In genomic region chr7:143007599-143008369, GRCm38 (mm10) we compare ENCODE assay signal across 7 mouse cellular contexts. TPM values are rescaled to one million over a fixed set of nuclear protein-coding genes. Genes with fewer than 3 reads are reported as not detected.
DNase-seq lines count a peak whose midpoint lies in the region; ATAC-seq and TF ChIP-seq lines count a peak whose summit lies in the region.

No protein-coding gene starts in this region.

- no peak overlapping the region for H3K9ac ChIP-seq in intestine, postnatal 0 days (ENCODE audit: low read depth, low read length)
- no peak overlapping the region for H3K9ac ChIP-seq in midbrain, embryonic 12.5 days (replicated peaks)

- H3K4me2 ChIP-seq in intestine, postnatal 0 days (replicated peaks; ENCODE audit: low read depth), result no peak overlapping the region
- H3K4me2 ChIP-seq in midbrain, embryonic 12.5 days (replicated peaks), result no peak overlapping the region

- no peaks in the 10 kb centered on the region for H3K36me3 ChIP-seq in intestine, postnatal 0 days (ENCODE audit: control insufficient read depth, insufficient read depth)
- no peaks in the 10 kb centered on the region for H3K36me3 ChIP-seq in midbrain, embryonic 12.5 days
- H3K36me3 ChIP-seq in small intestine, adult 2 months (ENCODE audit: control insufficient read depth, insufficient read depth, low read length), result no peaks in the 10 kb centered on the region

- H3K4me3 ChIP-seq in intestine, postnatal 0 days (ENCODE audit: low read depth, low read length), result no peak overlapping the region
- no peak overlapping the region for H3K4me3 ChIP-seq in midbrain, embryonic 12.5 days
- H3K4me3 ChIP-seq in small intestine, adult 2 months (ENCODE audit: low read depth, low read length), result peak overlapping the region; percentile 13

- intact Hi-C loops in left cerebral cortex, postnatal 4 days (cut with DNase I), result loop anchor here (5.0 to 10.0 kb wide), 2 partner anchors 80 to 127 kb away; no protein-coding TSS in a partner anchor

- peak overlapping the region; percentile 15; the same call in 1 of the 2 replicates for H3K27ac ChIP-seq in intestine, postnatal 0 days (ENCODE audit: low read depth, low read length)
- H3K27ac ChIP-seq in midbrain, embryonic 12.5 days (replicated peaks), result no peak overlapping the region
- H3K27ac ChIP-seq in small intestine, adult 2 months (ENCODE audit: insufficient read depth, low read depth, low read length), result peak overlapping the region; percentile 45

- TF ChIP-seq CTCF in intestine, postnatal 0 days (IDR thresholded peaks at IDR 0.05; ENCODE audit: low read depth), result peak; percentile 96
- peak; percentile 96 for TF ChIP-seq CTCF in small intestine, adult 2 months (IDR thresholded peaks at IDR 0.05; ENCODE audit: extremely low read depth, insufficient read length, insufficient replicate concordance, low read depth, low read length)

- peak; percentile 84 for DNase-seq in adrenal gland, adult 8-10 months
- DNase-seq in embryo, embryonic 9.5 days (ENCODE audit: extremely low spot score), result peak; percentile 91
- DNase-seq in gonadal fat pad, adult 2 months (ENCODE audit: low read depth), result peak; percentile 5
- DNase-seq in left cerebral cortex, postnatal 4 days, result peak; percentile 97

- TF ChIP-seq POLR2A in small intestine, adult 2 months (IDR thresholded peaks at IDR 0.05; ENCODE audit: low read depth, low read length), result peak; percentile 15; the same call in 1 of the 2 replicates

- no peaks in the 10 kb centered on the region for H3K27me3 ChIP-seq in intestine, postnatal 0 days (replicated peaks; ENCODE audit: control insufficient read depth, insufficient read depth, low read length)
- H3K27me3 ChIP-seq in midbrain, embryonic 12.5 days, result no peaks in the 10 kb centered on the region
- H3K27me3 ChIP-seq in small intestine, adult 2 months (ENCODE audit: control insufficient read depth, insufficient read depth, low read length), result no peaks in the 10 kb centered on the region

- peak; percentile 76 for ATAC-seq in intestine, postnatal 0 days
- ATAC-seq in midbrain, embryonic 12.5 days (ENCODE audit: low FRiP score, low read depth), result peak; percentile 66

- 42% methylated on average over 17 of the region's 17 CpGs for WGBS in intestine, postnatal 0 days
- 43% methylated on average over 17 of the region's 17 CpGs for WGBS in midbrain, embryonic 12.5 days
- WGBS in small intestine, adult 2 months, result 36% methylated on average over 17 of the region's 17 CpGs

- H3K9me3 ChIP-seq in intestine, postnatal 0 days (ENCODE audit: control insufficient read depth), result no peaks in the 10 kb centered on the region
- no peaks in the 10 kb centered on the region for H3K9me3 ChIP-seq in midbrain, embryonic 12.5 days

- 0 out of 2 replicates have a peak, but pooled peaks cover 8% of the 10 kb centered on the region for H3K4me1 ChIP-seq in intestine, postnatal 0 days (replicated peaks; ENCODE audit: control insufficient read depth, insufficient read depth, low read length)
- H3K4me1 ChIP-seq in midbrain, embryonic 12.5 days, result peaks cover 14% of the 10 kb centered on the region
- H3K4me1 ChIP-seq in small intestine, adult 2 months (ENCODE audit: control insufficient read depth, insufficient read depth, insufficient read length, low read length), result peaks cover 29% of the 10 kb centered on the region

RNA-seq across cellular contexts. Expression of gene Tspan32, which starts 2.9 kb away (rescaled TPM):
- total RNA-seq in adrenal gland, adult 8-10 months (2022), result 1 to 10 TPM; 1.1 to 2.3 (median 1.7) TPM
- polyA plus RNA-seq in gonadal fat pad, adult 2 months (2012; rRNA removed), result 3.3 and 3.5 TPM in 2 replicates
- 0.74 and 0.77 TPM in 2 replicates for polyA plus RNA-seq in intestine, postnatal 0 days (2015; fragmentation: Nextera tagmentation; extraction: Ambion mirVana)
- total RNA-seq in left cerebral cortex, postnatal 4 days (2021), result not detected
- polyA plus RNA-seq in midbrain, embryonic 12.5 days (2016; fragmentation: Nextera tagmentation; extraction: Ambion mirVana), result 1.5 and 1.8 TPM in 2 replicates
- 2.1 and 3.5 TPM in 2 replicates for polyA plus RNA-seq in small intestine, adult 2 months (2012; rRNA removed)

RNA-seq across cellular contexts. Expression of gene Ascl2, which starts 38.7 kb away (rescaled TPM):
- 1 to 10 TPM in 1 of 4 experiments, under 1 TPM in 1, not detected in 2; 0.75 to 2.0 TPM for total RNA-seq in adrenal gland, adult 8-10 months (2022)
- 2.0 and 3.2 TPM in 2 replicates for polyA plus RNA-seq in gonadal fat pad, adult 2 months (2012; rRNA removed)
- polyA plus RNA-seq in intestine, postnatal 0 days (2015; fragmentation: Nextera tagmentation; extraction: Ambion mirVana), result 5.4 and 6.8 TPM in 2 replicates
- total RNA-seq in left cerebral cortex, postnatal 4 days (2021), result under 1 TPM; 0.50 to 0.62 TPM
- polyA plus RNA-seq in midbrain, embryonic 12.5 days (2016; fragmentation: Nextera tagmentation; extraction: Ambion mirVana), result 0.40 TPM in 1 of 2 replicates, not detected in the other
- 9.8 and 18.1 TPM in 2 replicates for polyA plus RNA-seq in small intestine, adult 2 months (2012; rRNA removed)

RNA-seq across cellular contexts. Expression of gene Cd81, which starts 44.8 kb away (rescaled TPM):
- 100 to 1,000 TPM; 689 to 780 (median 728) TPM for total RNA-seq in adrenal gland, adult 8-10 months (2022)
- polyA plus RNA-seq in gonadal fat pad, adult 2 months (2012; rRNA removed), result 621 and 798 TPM in 2 replicates
- polyA plus RNA-seq in intestine, postnatal 0 days (2015; fragmentation: Nextera tagmentation; extraction: Ambion mirVana), result 212 and 216 TPM in 2 replicates
- 100 to 1,000 TPM; 249 to 263 TPM for total RNA-seq in left cerebral cortex, postnatal 4 days (2021)
- polyA plus RNA-seq in midbrain, embryonic 12.5 days (2016; fragmentation: Nextera tagmentation; extraction: Ambion mirVana), result 214 and 228 TPM in 2 replicates
- polyA plus RNA-seq in small intestine, adult 2 months (2012; rRNA removed), result 206 and 227 TPM in 2 replicates

Comparison
In these comparisons a context has a peak if more than half of its experiments do, and no peak if none do; other contexts are left out.
1. DNase-seq: peak in every context shown above with its lines; median percentile 97 in left cerebral cortex, postnatal 4 days; 91 in embryo, embryonic 9.5 days; 84 in adrenal gland, adult 8-10 months; 5 in gonadal fat pad, adult 2 months.